Mouse (Mus musculus) limb, embryonic 15.5 days (tissue): ENCODE measurements around the gene Nudt1. TPM values are rescaled to one million over a fixed set of nuclear protein-coding genes. Genes with fewer than 3 reads are reported as not detected.

ENCODE experiments used
- ATAC-seq: fragments of 200-750 bp; cut with Nextera tagmentation; 2 replicates; pipeline ENCODE4 v1.8.0; 2017; ENCODE audit warnings: low read depth, moderate TSS enrichment; ENCODE audit not compliant: insufficient number of reproducible peaks, low FRiP score, low TSS enrichment
- H3K27ac ChIP-seq: fragments of 300-500 bp; sonication (generic); 2 replicates; pipeline ENCODE4 v1.5.1; 2015; ENCODE audit warnings: moderate library complexity, mild to moderate bottlenecking, inconsistent platforms
- H3K27me3 ChIP-seq: fragments of 300-500 bp; sonication (generic); 2 replicates; pipeline ENCODE4 v1.6.1; 2015; ENCODE audit warnings: inconsistent platforms
- H3K36me3 ChIP-seq: fragments of 300-500 bp; sonication (generic); 2 replicates; pipeline ENCODE4 v1.6.1; 2015; ENCODE audit warnings: inconsistent platforms
- H3K4me1 ChIP-seq: fragments of 300-500 bp; sonication (generic); 2 replicates; pipeline ENCODE4 v1.6.1; 2015; ENCODE audit warnings: inconsistent platforms
- H3K4me2 ChIP-seq: fragments of 300-500 bp; sonication (generic); 2 replicates; pipeline ENCODE4 v1.6.1; 2015; ENCODE audit warnings: mild to moderate bottlenecking, inconsistent platforms
- H3K4me3 ChIP-seq: fragments of 300-500 bp; sonication (generic); 2 replicates; pipeline ENCODE4 v1.5.1; 2015; ENCODE audit warnings: mild to moderate bottlenecking, inconsistent platforms
- H3K9ac ChIP-seq: fragments of 300-500 bp; sonication (generic); 2 replicates; pipeline ENCODE4 v1.6.1; 2015; ENCODE audit warnings: inconsistent platforms
- H3K9me3 ChIP-seq: fragments of 300-500 bp; sonication (generic); 2 replicates; pipeline ENCODE4 v1.6.1; 2016; ENCODE audit warnings: inconsistent platforms
- WGBS: fragments of 180-500 bp; shearing (Covaris S2); methylation state at CpG from one replicate; pipeline ENCODE4 v1.1.7; 2015; 5-methylcytosine and 5-hydroxymethylcytosine counted together
- polyA plus RNA-seq: library from polyadenylated mRNA; unstranded; fragments of >200 nt; fragmentation: Nextera tagmentation; extraction: Ambion mirVana; gene quantifications from 2 replicates; pipeline ENCODE4 v1.2.1, GENCODE M21; 2015

Nudt1 gene
- polyA plus RNA-seq, 1 experiment from 2014 or later: 37.4 TPM

DNA sequence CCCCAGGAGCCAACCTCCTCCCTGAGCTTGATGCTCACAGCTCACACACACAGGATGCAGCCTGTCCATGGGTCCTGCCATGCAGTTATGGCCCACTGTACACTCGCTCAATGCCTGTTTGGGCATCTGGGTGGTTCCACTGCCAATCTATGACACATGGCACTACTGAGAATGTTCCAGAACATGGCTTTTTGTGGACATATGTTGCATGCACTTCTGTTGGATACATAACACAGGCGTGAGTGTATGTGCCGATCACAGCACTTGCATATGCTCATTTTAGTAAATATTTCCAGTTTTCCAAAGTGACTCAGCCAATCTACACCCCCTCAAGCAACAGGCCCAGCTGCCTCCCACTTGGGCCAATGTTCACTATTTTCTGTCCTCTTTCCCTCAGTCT lies 50.2 kb downstream of the Nudt1 start:
- no peak overlapping the region for H3K4me2 ChIP-seq
- H3K4me3 ChIP-seq: no peak overlapping the region
- peak overlapping the region; percentile 69 for H3K27ac ChIP-seq
- H3K4me1 ChIP-seq: peaks cover 6% of the 10 kb centered on the region
- H3K9ac ChIP-seq: no peak overlapping the region
- ATAC-seq: no peak
- H3K36me3 ChIP-seq: no peaks in the 10 kb centered on the region
- 91% methylated on average over 3 of the region's 3 CpGs for WGBS
- H3K27me3 ChIP-seq: no peaks in the 10 kb centered on the region
- H3K9me3 ChIP-seq: no peaks in the 10 kb centered on the region

DNA sequence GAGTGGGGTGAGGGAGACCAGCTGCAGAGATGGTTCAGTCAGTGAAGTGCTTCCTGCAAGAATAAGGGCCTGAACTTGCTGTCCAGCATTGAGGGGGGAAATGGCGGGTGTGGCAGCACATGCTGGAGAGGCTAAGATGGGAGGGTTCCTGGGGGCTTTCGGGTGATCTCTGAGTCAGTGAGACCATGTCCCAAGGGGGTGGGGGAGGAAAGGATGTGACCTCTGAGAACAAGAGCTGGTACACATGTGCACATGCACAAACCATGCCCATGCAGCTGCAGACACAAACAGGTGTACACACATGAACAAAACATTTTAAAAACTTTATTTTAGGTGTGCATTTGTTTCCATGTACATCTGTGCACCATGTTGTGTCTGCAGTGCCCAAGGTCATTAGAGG lies 52.3 kb downstream of the Nudt1 start:
- Histone ChIP-seq H3K27me3 (no peaks in the 10 kb centered on the region), H3K9ac (no peak overlapping the region), H3K4me1 (peaks cover 8% of the 10 kb centered on the region), H3K27ac (no peak overlapping the region), H3K9me3 (no peaks in the 10 kb centered on the region), H3K4me2 (no peak overlapping the region), H3K36me3 (no peaks in the 10 kb centered on the region), H3K4me3 (no peak overlapping the region)
- WGBS: 76% methylated on average over 2 of the region's 2 CpGs
- no peak for ATAC-seq

DNA sequence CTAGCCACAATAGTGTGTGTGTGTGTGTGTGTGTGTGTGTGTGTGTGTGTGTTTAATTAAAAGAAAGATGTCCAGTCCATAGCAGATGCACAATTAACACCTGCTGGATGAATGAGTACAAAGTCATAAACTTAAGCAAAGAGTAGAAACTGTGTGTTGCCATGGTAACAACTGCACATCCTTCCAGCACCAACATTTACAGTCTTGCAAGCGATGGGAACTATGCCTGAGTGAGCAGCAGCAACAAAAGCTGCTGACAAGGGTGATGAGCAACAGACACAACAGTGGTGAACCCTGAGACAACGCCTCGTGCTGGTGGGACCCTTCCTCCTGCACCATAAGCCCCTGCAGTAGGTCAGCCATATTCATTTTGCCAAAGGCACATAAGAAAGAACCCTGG lies 52.8 kb downstream of the Nudt1 start:
- no peak overlapping the region for H3K4me3 ChIP-seq
- no peak for ATAC-seq
- H3K4me1 ChIP-seq: peaks cover 8% of the 10 kb centered on the region
- H3K27ac ChIP-seq: no peak overlapping the region
- H3K27me3 ChIP-seq: no peaks in the 10 kb centered on the region
- no peaks in the 10 kb centered on the region for H3K36me3 ChIP-seq
- H3K9ac ChIP-seq: no peak overlapping the region
- WGBS: 51% methylated on average over 3 of the region's 3 CpGs
- no peaks in the 10 kb centered on the region for H3K9me3 ChIP-seq
- no peak overlapping the region for H3K4me2 ChIP-seq

DNA sequence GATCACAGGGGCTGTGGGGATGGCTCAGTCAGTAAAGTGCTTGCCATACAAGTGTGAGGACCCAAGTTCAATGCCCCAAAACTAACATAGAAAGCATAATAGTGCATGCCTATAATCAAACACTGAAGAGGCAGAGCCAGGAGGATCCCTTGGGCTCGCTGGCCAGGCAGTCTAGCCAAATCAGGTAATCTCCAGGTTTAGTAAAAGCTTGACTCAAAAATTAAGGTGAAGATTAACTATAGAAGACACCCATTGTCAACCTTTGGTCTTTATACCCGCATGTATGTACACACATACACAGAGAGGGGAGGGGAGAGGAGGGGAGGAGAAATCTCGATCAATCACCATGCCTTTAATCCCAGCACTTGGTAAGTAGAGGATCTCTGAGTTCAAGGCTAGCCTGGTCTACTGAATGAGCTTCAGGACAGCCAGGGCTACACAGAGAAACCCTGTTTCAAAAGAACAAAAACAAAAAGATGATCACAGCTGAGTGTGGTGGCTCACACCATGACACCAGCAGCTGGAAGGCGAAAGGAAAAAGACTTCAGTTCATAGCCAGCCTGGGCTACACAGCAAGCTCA lies 53.9 kb downstream of the Nudt1 start:
- no peak overlapping the region for H3K27ac ChIP-seq
- no peak overlapping the region for H3K4me3 ChIP-seq
- no peak overlapping the region for H3K9ac ChIP-seq
- no peaks in the 10 kb centered on the region for H3K36me3 ChIP-seq
- no peak for ATAC-seq
- H3K4me2 ChIP-seq: no peak overlapping the region
- 81% methylated on average over 4 of the region's 4 CpGs for WGBS
- H3K27me3 ChIP-seq: no peaks in the 10 kb centered on the region
- no peaks in the 10 kb centered on the region for H3K9me3 ChIP-seq
- peaks cover 8% of the 10 kb centered on the region for H3K4me1 ChIP-seq

DNA sequence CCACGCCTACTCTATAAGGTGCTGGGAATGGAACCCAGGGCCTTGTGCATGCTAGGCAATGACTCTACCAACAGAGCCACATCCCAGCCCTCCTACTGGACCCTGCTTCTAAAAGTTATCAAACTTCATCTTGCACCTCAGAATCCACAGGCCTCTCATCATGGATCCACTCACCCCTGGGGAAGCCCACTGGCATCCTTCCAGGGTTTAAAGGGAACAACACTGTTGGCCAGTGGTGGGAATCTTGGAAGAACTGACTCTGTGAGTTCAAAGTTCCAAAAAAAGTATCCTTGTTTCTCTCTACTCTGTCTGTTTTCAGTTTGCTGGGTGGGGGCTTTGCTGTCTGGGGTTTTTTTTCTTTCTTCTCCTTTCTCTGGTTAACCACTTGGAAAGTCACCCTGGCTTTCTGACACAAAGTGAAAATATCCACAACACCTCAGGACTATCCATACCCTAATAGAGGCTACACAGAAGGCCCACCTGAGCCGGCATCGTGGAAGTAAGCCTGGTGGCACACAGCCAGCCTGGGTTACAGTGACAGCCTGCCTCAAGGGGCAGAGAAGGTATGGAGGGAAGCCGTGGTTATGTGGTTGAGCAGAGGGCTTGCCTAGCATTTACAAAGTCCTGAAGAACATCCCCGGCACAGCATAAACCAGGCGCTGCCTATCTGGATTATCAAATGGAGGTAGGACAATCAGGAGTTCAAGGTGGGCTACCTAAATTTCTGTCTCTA lies 56.8 kb downstream of the Nudt1 start:
- no peaks in the 10 kb centered on the region for H3K27me3 ChIP-seq
- H3K9me3 ChIP-seq: no peaks in the 10 kb centered on the region
- no peak overlapping the region for H3K4me2 ChIP-seq
- WGBS: 79% methylated on average over 6 of the region's 6 CpGs
- no peaks in the 10 kb centered on the region for H3K36me3 ChIP-seq
- 0 out of 2 replicates have a peak, but pooled peaks cover 3% of the 10 kb centered on the region for H3K4me1 ChIP-seq
- no peak overlapping the region for H3K4me3 ChIP-seq
- ATAC-seq: no peak
- H3K27ac ChIP-seq: no peak overlapping the region
- no peak overlapping the region for H3K9ac ChIP-seq

DNA sequence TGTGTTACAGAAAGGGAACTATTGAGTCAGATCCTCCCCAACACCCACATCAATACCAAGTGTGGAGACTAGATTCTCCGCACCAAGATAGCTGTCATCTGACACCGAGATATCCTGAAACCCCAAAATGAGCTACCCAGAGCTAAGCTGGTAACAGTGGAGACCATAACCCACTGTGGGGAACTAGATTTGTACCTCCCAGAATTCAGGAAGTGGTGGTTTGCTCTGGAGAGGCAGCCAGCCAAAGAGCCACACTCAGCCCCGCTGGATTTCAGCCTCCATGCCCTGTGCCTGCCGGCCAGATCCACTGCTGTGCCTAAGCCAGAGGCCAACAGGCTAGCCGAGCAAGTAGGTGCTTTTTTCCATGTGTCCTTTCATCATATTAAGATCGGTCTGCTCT lies 57.8 kb downstream of the Nudt1 start:
- H3K27ac ChIP-seq: no peak overlapping the region
- H3K27me3 ChIP-seq: no peaks in the 10 kb centered on the region
- H3K4me1 ChIP-seq: peaks cover 10% of the 10 kb centered on the region
- no peak for ATAC-seq
- H3K36me3 ChIP-seq: no peaks in the 10 kb centered on the region
- no peak overlapping the region for H3K9ac ChIP-seq
- WGBS: 72% methylated on average over 6 of the region's 6 CpGs
- H3K4me2 ChIP-seq: no peak overlapping the region
- no peak overlapping the region for H3K4me3 ChIP-seq
- no peaks in the 10 kb centered on the region for H3K9me3 ChIP-seq

DNA sequence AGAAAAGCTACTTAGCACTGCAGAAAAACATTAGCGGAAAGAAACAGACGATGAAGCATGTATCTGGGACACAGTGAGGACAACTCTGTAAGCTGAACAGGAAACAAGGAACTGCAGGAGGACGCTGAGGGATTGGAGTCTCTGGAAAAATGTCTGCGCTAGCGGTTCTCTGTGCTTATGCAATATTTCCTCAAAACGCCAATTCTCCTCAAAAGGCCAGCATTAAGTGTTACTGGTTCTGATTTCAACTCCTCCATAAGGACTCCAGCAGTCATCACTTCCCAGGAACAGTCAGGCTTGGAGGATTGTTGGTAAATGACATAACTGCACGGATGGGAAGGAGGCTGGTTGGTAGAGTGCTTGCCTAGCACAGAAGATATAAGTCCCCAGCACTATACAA lies 59.7 kb downstream of the Nudt1 start:
- Histone ChIP-seq H3K4me2 (no peak overlapping the region), H3K4me1 (peaks cover 11% of the 10 kb centered on the region), H3K27ac (no peak overlapping the region), H3K9ac (no peak overlapping the region), H3K36me3 (no peaks in the 10 kb centered on the region), H3K27me3 (no peaks in the 10 kb centered on the region), H3K4me3 (no peak overlapping the region), H3K9me3 (no peaks in the 10 kb centered on the region)
- WGBS: 86% methylated on average over 7 of the region's 7 CpGs
- ATAC-seq: no peak

DNA sequence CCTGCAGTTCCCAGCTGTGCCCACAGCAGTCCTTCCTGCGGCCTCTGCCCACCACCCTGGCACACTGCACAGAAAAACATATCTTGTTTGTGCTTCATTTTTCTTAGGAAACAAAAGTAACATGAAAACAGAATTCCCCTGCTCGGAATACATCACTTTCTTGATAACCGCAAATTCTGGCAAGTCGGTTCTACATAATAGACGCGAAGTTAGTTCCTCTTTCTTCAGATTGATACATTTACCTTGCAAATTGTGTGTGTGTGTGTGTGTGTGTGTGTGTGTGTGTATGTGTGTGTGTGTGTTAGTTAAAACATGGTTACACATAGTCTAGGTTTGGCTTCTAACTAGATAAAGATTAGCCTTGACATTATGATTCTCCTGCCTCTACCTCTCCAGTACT lies 61.2 kb downstream of the Nudt1 start:
- Histone ChIP-seq H3K9me3 (no peaks in the 10 kb centered on the region), H3K36me3 (no peaks in the 10 kb centered on the region), H3K4me2 (no peak overlapping the region), H3K27ac (no peak overlapping the region), H3K9ac (no peak overlapping the region), H3K27me3 (no peaks in the 10 kb centered on the region), H3K4me1 (peaks cover 11% of the 10 kb centered on the region), H3K4me3 (no peak overlapping the region)
- WGBS: 90% methylated on average over 6 of the region's 6 CpGs
- ATAC-seq: no peak

DNA sequence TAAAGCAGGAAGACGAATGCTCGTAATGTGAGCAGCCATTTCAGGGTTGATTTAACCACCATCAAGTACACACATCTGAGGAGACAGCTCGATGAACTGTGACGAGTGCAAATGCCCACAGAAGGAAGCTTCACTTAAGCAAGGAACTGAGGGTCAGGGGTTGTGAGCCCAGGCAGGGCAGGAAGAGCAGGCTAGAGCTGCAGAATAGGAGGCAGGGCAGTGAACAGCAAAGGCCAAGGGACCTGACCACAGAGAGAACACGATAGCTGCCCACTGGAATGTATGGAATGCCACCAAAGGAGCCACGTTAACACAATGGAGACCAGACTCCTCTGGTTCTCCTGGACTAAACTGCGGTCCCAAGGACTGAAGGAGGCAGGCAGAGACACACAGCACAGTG lies 62.1 kb downstream of the Nudt1 start:
- WGBS: 22% methylated on average over 7 of the region's 7 CpGs
- Histone ChIP-seq H3K4me1 (peaks cover 17% of the 10 kb centered on the region), H3K27ac (peak overlapping the region; percentile 47), H3K9ac (no peak overlapping the region), H3K4me2 (0 out of 2 replicates have a peak overlapping the region, but pooled peaks have one; percentile 1), H3K4me3 (no peak overlapping the region), H3K36me3 (no peaks in the 10 kb centered on the region), H3K9me3 (no peaks in the 10 kb centered on the region), H3K27me3 (no peaks in the 10 kb centered on the region)
- ATAC-seq: no peak

DNA sequence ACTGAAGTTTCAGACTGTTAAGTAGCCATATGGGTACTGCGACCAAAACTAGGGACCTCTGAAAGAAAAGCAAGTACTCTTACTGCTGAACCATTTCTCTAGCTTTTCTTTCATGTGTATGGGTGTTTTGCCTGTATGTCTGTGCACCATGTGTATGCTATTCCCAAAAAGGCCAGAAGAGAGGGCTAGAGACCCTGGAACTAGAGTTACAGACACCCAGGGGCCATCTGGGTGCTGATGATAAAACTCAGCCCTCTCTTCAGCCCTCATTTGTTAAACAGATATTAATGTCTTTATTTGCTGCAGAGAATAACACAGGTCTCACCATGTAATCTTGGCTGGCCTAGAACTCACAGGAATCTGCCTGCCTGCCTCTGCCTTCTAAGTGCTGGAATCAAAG lies 63.0 kb downstream of the Nudt1 start:
- Histone ChIP-seq H3K4me2 (no peak overlapping the region), H3K9me3 (no peaks in the 10 kb centered on the region), H3K36me3 (no peaks in the 10 kb centered on the region), H3K27me3 (no peaks in the 10 kb centered on the region), H3K4me3 (no peak overlapping the region), H3K27ac (peak overlapping the region; percentile 47; the same call in 1 of the 2 replicates), H3K9ac (no peak overlapping the region), H3K4me1 (peaks cover 24% of the 10 kb centered on the region)
- WGBS: 97% methylated on average over 1 of the region's 1 CpGs
- no peak for ATAC-seq

DNA sequence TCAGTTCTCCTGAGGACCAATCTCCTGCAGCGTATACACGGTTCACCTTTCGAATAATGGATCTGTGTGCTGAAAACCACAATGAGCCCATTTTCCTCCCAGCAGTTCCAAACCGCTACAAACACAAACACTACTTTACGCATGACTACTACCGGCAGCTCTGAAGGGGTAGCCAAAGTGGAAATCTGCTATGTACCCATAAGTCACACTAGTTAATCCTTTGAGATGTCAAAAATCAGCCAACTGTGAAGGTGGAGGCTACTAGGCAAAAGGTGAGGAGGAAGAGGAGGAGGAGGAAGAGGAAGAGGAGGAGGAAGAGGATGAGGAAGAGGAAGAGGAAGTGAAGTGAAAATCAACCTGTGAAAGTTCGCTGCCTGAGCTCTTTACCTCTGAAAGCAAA lies 65.8 kb downstream of the Nudt1 start:
- no peak for ATAC-seq
- Histone ChIP-seq H3K4me3 (no peak overlapping the region), H3K27ac (no peak overlapping the region), H3K27me3 (no peaks in the 10 kb centered on the region), H3K4me2 (no peak overlapping the region), H3K36me3 (no peaks in the 10 kb centered on the region), H3K9ac (no peak overlapping the region), H3K4me1 (peaks cover 25% of the 10 kb centered on the region), H3K9me3 (no peaks in the 10 kb centered on the region)
- 80% methylated on average over 7 of the region's 7 CpGs for whole genome bisulfite sequencing
